Mouse (Mus musculus): ENCODE measurements around the gene Pafah1b1. TPM values are rescaled to one million over a fixed set of nuclear protein-coding genes. Genes with fewer than 3 reads are reported as not detected.

The Pafah1b1 gene
- total RNA-seq, 1 experiment, result 64.6 TPM

DNA sequence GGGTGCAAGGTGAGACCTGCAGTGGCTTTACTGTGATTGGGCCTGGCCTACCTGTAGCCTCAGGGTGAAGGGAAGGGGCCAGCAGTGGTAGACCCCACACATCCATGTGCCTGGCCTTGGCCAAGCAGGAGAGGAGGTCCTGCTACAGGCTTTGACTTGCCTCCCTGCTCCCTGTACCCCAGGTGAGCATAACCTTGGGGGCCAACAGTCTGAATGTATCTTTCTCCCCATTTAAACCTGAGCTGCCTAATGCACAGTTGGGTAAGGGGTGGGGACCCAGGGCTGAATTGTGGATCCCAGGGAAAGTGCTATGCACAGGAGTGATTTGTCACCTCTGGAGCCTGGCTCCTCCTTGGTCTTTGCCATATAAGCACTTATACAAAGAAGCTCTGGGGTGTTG lies 54.3 kb downstream of the Pafah1b1 start:
- in situ Hi-C loops (cut with MboI; ENCODE audit: low sequenced_read_pairs in 2 of 2, unreplicated experiment in 2 of 2), result loop anchor here (10.0 to 25.0 kb wide), 2 partner anchors 817 to 835 kb away; partner anchors contain the start of gene Prpf8 (in 1 of the 2)
- DNase-seq (ENCODE audit: low read depth, low spot score), result no peak
- H3K4me1 ChIP-seq (ENCODE audit: control insufficient read depth in 2 of 2, insufficient read depth in 2 of 2, low read length in 2 of 2, poor library complexity in 1 of 2), result no peaks in the 10 kb centered on the region
- no peak overlapping the region for H3K27ac ChIP-seq (ENCODE audit: insufficient read depth, low read depth, low read length, poor library complexity, severe bottlenecking)
- no peak overlapping the region for H3K9ac ChIP-seq (ENCODE audit: insufficient read depth, low read depth, low read length, poor library complexity, severe bottlenecking)
- no peaks in the 10 kb centered on the region for H3K9me3 ChIP-seq (ENCODE audit: control insufficient read depth, insufficient read depth, low read depth, low read length)
- TF ChIP-seq HCFC1 (IDR thresholded peaks at IDR 0.05; ENCODE audit: borderline replicate concordance, insufficient read depth, low read length), result no peak
- TF ChIP-seq ZNF384 (IDR thresholded peaks at IDR 0.05; ENCODE audit: low read depth, low read length), result no peak
- H3K4me3 ChIP-seq (ENCODE audit: insufficient read depth in 1 of 2, low read depth in 1 of 2, low read length in 2 of 2, poor library complexity in 1 of 2, severe bottlenecking in 1 of 2), result no peak overlapping the region
- H3K36me3 ChIP-seq (ENCODE audit: control insufficient read depth, insufficient read depth, low read length, poor library complexity, severe bottlenecking), result peaks cover 55% of the 10 kb centered on the region

DNA sequence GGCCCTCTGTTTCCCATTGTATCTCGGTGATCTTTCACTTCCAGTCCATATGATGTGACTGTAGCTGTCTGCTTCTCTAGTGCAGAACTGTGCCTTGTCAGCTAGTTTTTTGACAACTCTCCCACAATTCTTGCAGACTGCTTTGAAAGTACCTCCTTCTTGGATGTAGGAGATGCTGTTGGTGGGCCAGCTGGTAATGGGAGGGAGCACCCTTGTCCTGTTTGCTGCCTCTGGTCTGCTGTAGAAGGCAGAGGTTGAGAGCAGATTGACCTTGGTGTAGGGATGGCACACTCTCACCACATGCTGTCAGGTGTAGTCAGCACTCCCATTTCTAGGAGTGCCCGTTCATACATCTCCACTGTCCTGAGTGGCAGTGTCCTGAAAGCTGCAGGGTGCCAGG lies 55.5 kb downstream of the Pafah1b1 start:
- H3K9me3 ChIP-seq (ENCODE audit: control insufficient read depth, insufficient read depth, low read depth, low read length), result no peaks in the 10 kb centered on the region
- H3K36me3 ChIP-seq (ENCODE audit: control insufficient read depth, insufficient read depth, low read length, poor library complexity, severe bottlenecking), result peaks cover 62% of the 10 kb centered on the region
- no peaks in the 10 kb centered on the region for H3K4me1 ChIP-seq (ENCODE audit: control insufficient read depth in 2 of 2, insufficient read depth in 2 of 2, low read length in 2 of 2, poor library complexity in 1 of 2)
- in situ Hi-C loops (cut with MboI; ENCODE audit: low sequenced_read_pairs in 2 of 2, unreplicated experiment in 2 of 2), result loop anchor here in 1 of 2 experiments (25.0 kb wide), 1 partner anchor 818 kb away; the partner anchor contains the start of gene Prpf8
- no peak overlapping the region for H3K4me3 ChIP-seq (ENCODE audit: insufficient read depth in 1 of 2, low read depth in 1 of 2, low read length in 2 of 2, poor library complexity in 1 of 2, severe bottlenecking in 1 of 2)
- no peak overlapping the region for H3K27ac ChIP-seq (ENCODE audit: insufficient read depth, low read depth, low read length, poor library complexity, severe bottlenecking)
- no peak for TF ChIP-seq MAFK (IDR thresholded peaks at IDR 0.05; ENCODE audit: insufficient read depth, low read depth, low read length)
- no peak for TF ChIP-seq CHD2 (IDR thresholded peaks at IDR 0.05; ENCODE audit: low read depth, low read length)
- no peak for TF ChIP-seq ZNF384 (IDR thresholded peaks at IDR 0.05; ENCODE audit: low read depth, low read length)
- no peak for TF ChIP-seq ZC3H11A (IDR thresholded peaks at IDR 0.05; ENCODE audit: borderline replicate concordance, low read depth, low read length)
- no peak for TF ChIP-seq HCFC1 (IDR thresholded peaks at IDR 0.05; ENCODE audit: borderline replicate concordance, insufficient read depth, low read length)
- DNase-seq (ENCODE audit: low read depth, low spot score), result no peak
- no peak overlapping the region for H3K9ac ChIP-seq (ENCODE audit: insufficient read depth, low read depth, low read length, poor library complexity, severe bottlenecking)

DNA sequence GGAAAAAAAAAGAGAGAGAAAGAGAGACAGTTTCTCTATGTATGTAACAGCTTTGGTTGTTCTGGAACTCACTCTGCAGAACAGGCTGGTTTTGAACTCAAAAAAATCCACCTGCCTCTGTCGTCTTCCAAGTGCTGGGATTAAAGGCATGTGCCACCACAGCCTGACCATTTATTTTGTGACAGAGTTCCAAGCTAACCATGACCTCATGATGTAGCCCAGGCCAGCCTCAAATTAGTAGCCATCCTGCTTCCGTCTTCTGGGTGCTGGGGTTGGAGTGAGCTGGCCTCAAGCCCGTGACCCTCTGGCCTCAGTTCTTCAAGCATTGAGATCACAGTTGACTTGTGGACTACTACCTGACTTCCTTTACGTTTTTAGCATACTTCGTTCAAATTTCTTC lies 56.0 kb downstream of the Pafah1b1 start:
- TF ChIP-seq ZC3H11A (IDR thresholded peaks at IDR 0.05; ENCODE audit: borderline replicate concordance, low read depth, low read length), result no peak
- no peak for TF ChIP-seq ZNF384 (IDR thresholded peaks at IDR 0.05; ENCODE audit: low read depth, low read length)
- no peak for TF ChIP-seq CHD2 (IDR thresholded peaks at IDR 0.05; ENCODE audit: low read depth, low read length)
- TF ChIP-seq MAFK (IDR thresholded peaks at IDR 0.05; ENCODE audit: insufficient read depth, low read depth, low read length), result no peak
- TF ChIP-seq HCFC1 (IDR thresholded peaks at IDR 0.05; ENCODE audit: borderline replicate concordance, insufficient read depth, low read length), result no peak
- in situ Hi-C loops (cut with MboI; ENCODE audit: low sequenced_read_pairs in 2 of 2, unreplicated experiment in 2 of 2), result loop anchor here in 1 of 2 experiments (25.0 kb wide), 1 partner anchor 819 kb away; the partner anchor contains the start of gene Prpf8
- no peaks in the 10 kb centered on the region for H3K9me3 ChIP-seq (ENCODE audit: control insufficient read depth, insufficient read depth, low read depth, low read length)
- H3K4me3 ChIP-seq (ENCODE audit: insufficient read depth in 1 of 2, low read depth in 1 of 2, low read length in 2 of 2, poor library complexity in 1 of 2, severe bottlenecking in 1 of 2), result no peak overlapping the region
- H3K27ac ChIP-seq (ENCODE audit: insufficient read depth, low read depth, low read length, poor library complexity, severe bottlenecking), result no peak overlapping the region
- peaks cover 67% of the 10 kb centered on the region for H3K36me3 ChIP-seq (ENCODE audit: control insufficient read depth, insufficient read depth, low read length, poor library complexity, severe bottlenecking)
- no peaks in the 10 kb centered on the region for H3K4me1 ChIP-seq (ENCODE audit: control insufficient read depth in 2 of 2, insufficient read depth in 2 of 2, low read length in 2 of 2, poor library complexity in 1 of 2)
- no peak overlapping the region for H3K9ac ChIP-seq (ENCODE audit: insufficient read depth, low read depth, low read length, poor library complexity, severe bottlenecking)
- DNase-seq (ENCODE audit: low read depth, low spot score), result no peak

- Histone ChIP-seq H3K4me3 (ENCODE audit: insufficient read depth in 1 of 2, low read depth in 1 of 2, low read length in 2 of 2, poor library complexity in 1 of 2, severe bottlenecking in 1 of 2) (no peak overlapping the region), H3K27ac (ENCODE audit: insufficient read depth, low read depth, low read length, poor library complexity, severe bottlenecking) (no peak overlapping the region), H3K9ac (ENCODE audit: insufficient read depth, low read depth, low read length, poor library complexity, severe bottlenecking) (no peak overlapping the region), H3K4me1 (ENCODE audit: control insufficient read depth in 2 of 2, insufficient read depth in 2 of 2, low read length in 2 of 2, poor library complexity in 1 of 2) (no peaks in the 10 kb centered on the region), H3K9me3 (ENCODE audit: control insufficient read depth, insufficient read depth, low read depth, low read length) (no peaks in the 10 kb centered on the region), H3K36me3 (ENCODE audit: control insufficient read depth, insufficient read depth, low read length, poor library complexity, severe bottlenecking) (peaks cover 71% of the 10 kb centered on the region)
- no peak for DNase-seq (ENCODE audit: low read depth, low spot score)
- TF ChIP-seq HCFC1 (IDR thresholded peaks at IDR 0.05; ENCODE audit: borderline replicate concordance, insufficient read depth, low read length) (no peak), ZNF384 (IDR thresholded peaks at IDR 0.05; ENCODE audit: low read depth, low read length) (no peak), ZC3H11A (IDR thresholded peaks at IDR 0.05; ENCODE audit: borderline replicate concordance, low read depth, low read length) (no peak), CHD2 (IDR thresholded peaks at IDR 0.05; ENCODE audit: low read depth, low read length) (no peak), MAFK (IDR thresholded peaks at IDR 0.05; ENCODE audit: insufficient read depth, low read depth, low read length) (no peak)
- in situ Hi-C loops (cut with MboI; ENCODE audit: low sequenced_read_pairs in 2 of 2, unreplicated experiment in 2 of 2), result loop anchor here in 1 of 2 experiments (25.0 kb wide), 1 partner anchor 820 kb away; the partner anchor contains the start of gene Prpf8
These were observed 56.9 kb downstream of the Pafah1b1 start for GRCm38 (mm10) chr11:74667582-74668010.

All from ES-E14 (cell line).